Mouse (Mus musculus) forebrain, postnatal 0 days (tissue): ENCODE results near the gene Scml4. TPM values are rescaled to one million over a fixed set of nuclear protein-coding genes. Genes with fewer than 3 reads are reported as not detected.

Source experiments
- ATAC-seq: fragments of 200-750 bp; cut with Nextera tagmentation; 2 replicates; pipeline ENCODE4 v1.8.0; 2017; ENCODE audit warnings: mild to moderate bottlenecking, moderate library complexity
- DNase-seq: peaks from one replicate; pipeline ENCODE4 v3.0.0-alpha.2; 2015
- H3K27ac ChIP-seq: fragments of 300-500 bp; sonication (generic); 2 replicates; pipeline ENCODE4 v1.5.1; 2014; ENCODE audit warnings: low read depth, mild to moderate bottlenecking, antibody characterized with exemption, low read length, moderate library complexity, mixed read lengths
- H3K27me3 ChIP-seq: fragments of 300-500 bp; sonication (generic); 2 replicates; pipeline ENCODE4 v1.6.1; 2014; ENCODE audit warnings: mild to moderate bottlenecking, low read length, mixed read lengths; ENCODE audit not compliant: insufficient read depth
- H3K36me3 ChIP-seq: fragments of 300-500 bp; sonication (generic); 2 replicates; pipeline ENCODE4 v1.6.1; 2014; ENCODE audit warnings: mild to moderate bottlenecking, moderate library complexity; ENCODE audit not compliant: insufficient read depth
- H3K4me1 ChIP-seq: fragments of 300-500 bp; sonication (generic); 2 replicates; pipeline ENCODE4 v1.6.1; 2014; ENCODE audit warnings: antibody characterized with exemption; ENCODE audit not compliant: insufficient read depth
- H3K4me2 ChIP-seq: fragments of 300-500 bp; sonication (generic); 2 replicates; pipeline ENCODE4 v1.6.1; 2014; ENCODE audit warnings: low read depth, mild to moderate bottlenecking, moderate library complexity
- H3K4me3 ChIP-seq: fragments of 300-500 bp; sonication (generic); 2 replicates; pipeline ENCODE4 v1.5.1; 2014; ENCODE audit warnings: low read depth, low read length, mixed read lengths
- H3K9ac ChIP-seq: fragments of 300-500 bp; sonication (generic); 2 replicates; pipeline ENCODE4 v1.6.1; 2014; ENCODE audit warnings: mild to moderate bottlenecking
- H3K9me3 ChIP-seq: fragments of 300-500 bp; sonication (generic); 2 replicates; pipeline ENCODE4 v1.6.1; 2016; ENCODE audit warnings: low read length
- CTCF ChIP-seq: sonication (generic); IDR thresholded peaks from 2 replicates; pipeline ENCODE4 v1.5.1; 2016; ENCODE audit warnings: antibody characterized with exemption, control low read depth, low read depth
- WGBS: fragments of 180-500 bp; shearing (Covaris S2); extraction: QIAGEN DNeasy Blood & Tissue Kit; methylation state at CpG from one replicate; pipeline ENCODE4 v1.1.7; 2014; 5-methylcytosine and 5-hydroxymethylcytosine counted together
- polyA plus RNA-seq: library from polyadenylated mRNA; unstranded; fragments of >200 nt; fragmentation: Nextera tagmentation; extraction: Ambion mirVana; gene quantifications from 2 replicates; pipeline ENCODE4 v1.2.1, GENCODE M21; 2015
- total RNA-seq: library from RNA; depleted of rRNA; stranded (reverse); fragments of >200 nt; gene quantifications from 2 replicates; pipeline ENCODE4 v1.2.3, GENCODE M21; 2014

Gene Scml4
- total and polyA plus RNA-seq, 2 experiments from 2014 or later = 8.5 to 37.7 TPM

DNA sequence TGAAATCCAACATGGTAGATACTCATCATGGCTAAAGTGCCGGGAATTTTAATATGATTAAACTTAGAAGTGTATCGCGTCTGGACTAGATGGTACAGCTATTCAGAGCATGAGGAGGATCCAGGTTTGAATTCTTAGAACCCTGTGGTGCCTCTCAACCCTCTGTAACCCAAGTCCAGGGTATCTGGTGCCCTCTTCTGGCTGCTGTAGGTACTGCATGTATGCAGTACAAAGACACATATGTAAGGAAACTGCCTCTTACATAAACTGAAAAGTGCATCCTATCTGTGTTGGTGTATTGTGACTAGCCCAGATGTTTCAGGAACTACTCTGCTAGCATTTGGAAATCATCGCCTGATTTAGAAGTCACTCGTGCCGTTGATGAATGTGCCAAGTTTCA lies 129.7 kb downstream of the Scml4 start:
- peak; percentile 90 for TF ChIP-seq CTCF
- H3K9me3 ChIP-seq = no peaks in the 10 kb centered on the region
- H3K27me3 ChIP-seq = no peaks in the 10 kb centered on the region
- no peak overlapping the region for H3K9ac ChIP-seq
- H3K4me1 ChIP-seq = peaks cover 19% of the 10 kb centered on the region; the same call in 1 of the 2 replicates
- 37% methylated on average over 6 of the region's 6 CpGs for WGBS
- H3K4me3 ChIP-seq = no peak overlapping the region
- ATAC-seq = no peak
- H3K27ac ChIP-seq = no peak overlapping the region
- H3K36me3 ChIP-seq = no peaks in the 10 kb centered on the region
- H3K4me2 ChIP-seq = no peak overlapping the region
- peak; percentile 78 for DNase-seq

DNA sequence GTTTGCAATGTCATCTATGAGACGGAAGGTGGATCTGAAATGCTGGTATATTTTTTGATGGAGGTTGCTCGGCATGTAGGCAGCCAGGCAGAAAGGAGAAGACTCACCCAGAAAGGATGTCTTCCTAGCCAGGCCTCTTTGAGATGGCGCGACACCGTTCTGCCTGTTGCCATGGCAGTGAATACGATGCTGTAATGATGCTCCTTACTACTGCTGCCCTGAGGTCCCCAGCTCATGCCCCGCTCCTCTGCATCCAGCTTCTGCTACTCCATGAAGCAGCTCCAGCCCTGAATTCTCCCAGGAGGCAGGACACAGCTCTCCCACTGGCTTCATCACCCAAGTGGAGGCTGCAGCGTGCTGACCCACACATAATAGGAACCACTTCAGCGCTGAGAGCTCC lies 130.8 kb downstream of the Scml4 start:
- TF ChIP-seq CTCF = no peak
- no peak overlapping the region for H3K4me3 ChIP-seq
- no peaks in the 10 kb centered on the region for H3K9me3 ChIP-seq
- no peaks in the 10 kb centered on the region for H3K36me3 ChIP-seq
- 51% methylated on average over 9 of the region's 9 CpGs for WGBS
- H3K4me2 ChIP-seq = no peak overlapping the region
- no peak overlapping the region for H3K9ac ChIP-seq
- peak; percentile 53 for DNase-seq
- no peak overlapping the region for H3K27ac ChIP-seq
- H3K4me1 ChIP-seq = peaks cover 19% of the 10 kb centered on the region; the same call in 1 of the 2 replicates
- ATAC-seq = peak; percentile 57
- no peaks in the 10 kb centered on the region for H3K27me3 ChIP-seq

DNA sequence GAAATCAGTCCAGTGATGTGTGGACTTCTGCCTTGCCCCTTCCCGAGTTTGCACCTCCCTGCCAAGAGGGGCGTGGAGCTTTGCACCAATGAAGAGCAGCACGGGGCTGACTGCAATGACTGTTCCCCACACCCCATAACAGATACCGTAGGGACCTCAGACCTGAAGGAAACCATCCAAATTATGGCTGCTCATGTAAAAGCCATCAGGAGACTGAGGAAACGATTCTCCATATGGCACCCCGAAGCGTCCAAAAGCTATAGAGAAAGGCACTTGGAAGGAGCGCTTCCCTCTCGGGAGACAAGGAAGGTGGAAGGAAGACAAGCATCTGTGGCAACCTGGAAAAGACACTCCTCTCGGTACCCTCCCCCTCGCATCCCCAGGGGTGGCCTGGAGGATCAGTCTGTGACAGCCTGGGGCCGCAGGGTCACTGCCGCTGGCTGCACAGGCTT lies 134.2 kb downstream of the Scml4 start:
- Histone ChIP-seq H3K4me2 (peak overlapping the region; percentile 44), H3K9me3 (no peaks in the 10 kb centered on the region), H3K4me1 (peaks cover 19% of the 10 kb centered on the region; the same call in 1 of the 2 replicates), H3K9ac (peak overlapping the region; percentile 28), H3K27ac (peak overlapping the region; percentile 64), H3K27me3 (no peaks in the 10 kb centered on the region), H3K4me3 (0 out of 2 replicates have a peak overlapping the region, but pooled peaks have one; percentile 7), H3K36me3 (no peaks in the 10 kb centered on the region)
- WGBS = 20% methylated on average over 13 of the region's 13 CpGs
- ATAC-seq = peak; percentile 40; the same call in 1 of the 2 replicates
- TF ChIP-seq CTCF = no peak
- peak; percentile 56 for DNase-seq

DNA sequence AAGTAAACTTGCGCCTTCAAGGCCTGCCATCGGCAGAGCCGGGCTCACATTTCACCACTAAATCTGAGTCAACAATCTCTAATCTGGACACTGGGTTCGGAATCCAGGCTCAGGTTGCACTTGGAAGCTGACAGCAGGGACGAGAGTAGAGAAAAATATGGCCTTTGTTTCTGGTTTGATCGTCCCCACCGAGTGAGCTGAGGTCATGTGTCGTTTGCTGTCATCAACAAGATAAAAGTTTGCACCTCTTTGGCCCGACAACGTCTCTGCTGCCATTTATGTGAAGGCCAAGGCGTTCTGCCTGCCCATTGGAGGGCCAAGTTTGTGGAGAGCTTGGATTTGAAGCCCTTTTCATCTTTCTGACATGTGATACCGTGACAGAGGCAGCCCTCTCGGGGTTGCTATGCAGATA lies 135.3 kb downstream of the Scml4 start:
- no peak overlapping the region for H3K9ac ChIP-seq
- H3K4me1 ChIP-seq = peaks cover 19% of the 10 kb centered on the region; the same call in 1 of the 2 replicates
- H3K27me3 ChIP-seq = no peaks in the 10 kb centered on the region
- ATAC-seq = no peak
- H3K4me3 ChIP-seq = no peak overlapping the region
- no peak overlapping the region for H3K27ac ChIP-seq
- no peaks in the 10 kb centered on the region for H3K36me3 ChIP-seq
- H3K4me2 ChIP-seq = no peak overlapping the region
- WGBS = 54% methylated on average over 13 of the region's 13 CpGs
- no peak for TF ChIP-seq CTCF
- no peaks in the 10 kb centered on the region for H3K9me3 ChIP-seq
- DNase-seq = no peak

DNA sequence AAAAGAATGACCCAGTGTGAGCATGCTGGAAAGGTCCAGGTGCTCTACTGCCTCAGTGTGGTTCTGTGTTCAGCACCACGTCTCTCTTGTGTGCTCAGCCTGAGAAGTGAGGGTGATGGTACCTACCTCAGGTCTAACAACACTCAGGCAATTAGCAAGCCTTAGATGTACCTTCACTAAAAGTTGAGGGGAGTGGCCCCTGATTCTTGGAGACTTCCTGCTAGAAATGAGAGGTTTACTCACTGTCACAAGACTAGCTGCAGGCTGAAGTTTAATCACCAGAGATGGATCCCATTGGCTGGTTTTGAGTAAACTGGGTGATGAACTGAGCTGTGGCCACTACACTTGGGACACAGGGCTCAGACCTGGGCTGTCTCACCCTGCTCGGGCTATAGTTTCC lies 137.1 kb downstream of the Scml4 start:
- no peaks in the 10 kb centered on the region for H3K9me3 ChIP-seq
- H3K27me3 ChIP-seq = no peaks in the 10 kb centered on the region
- H3K4me2 ChIP-seq = no peak overlapping the region
- DNase-seq (no peak), ATAC-seq (no peak)
- no peaks in the 10 kb centered on the region for H3K36me3 ChIP-seq
- WGBS = 93% methylated on average over 2 of the region's 2 CpGs
- H3K4me3 ChIP-seq = no peak overlapping the region
- H3K9ac ChIP-seq = no peak overlapping the region
- no peak for TF ChIP-seq CTCF
- H3K27ac ChIP-seq = no peak overlapping the region
- peaks cover 14% of the 10 kb centered on the region; the same call in 1 of the 2 replicates for H3K4me1 ChIP-seq

DNA sequence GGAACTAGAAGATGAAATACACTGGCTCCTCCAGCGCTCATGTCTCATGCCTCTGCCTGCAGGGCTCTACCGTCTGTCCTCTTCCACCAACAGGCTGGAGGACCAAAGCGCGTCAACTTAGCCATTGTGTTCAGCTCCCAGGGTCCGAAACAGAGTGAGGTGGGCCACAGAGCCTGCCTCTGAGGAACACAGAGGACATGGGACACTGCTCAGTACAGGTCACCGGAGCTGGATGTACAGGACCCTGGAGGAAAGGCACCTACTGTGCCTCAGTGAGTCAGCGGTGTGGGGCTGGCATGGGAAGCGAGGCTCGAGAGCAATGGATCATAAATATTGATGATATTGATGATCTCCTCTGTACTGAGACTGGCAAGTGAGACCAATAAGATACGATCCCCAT lies 139.2 kb downstream of the Scml4 start:
- TF ChIP-seq CTCF = no peak
- peak; percentile 7 for ATAC-seq
- no peaks in the 10 kb centered on the region for H3K36me3 ChIP-seq
- no peak overlapping the region for H3K9ac ChIP-seq
- H3K4me3 ChIP-seq = no peak overlapping the region
- 93% methylated on average over 10 of the region's 10 CpGs for WGBS
- no peak overlapping the region for H3K4me2 ChIP-seq
- H3K4me1 ChIP-seq = peaks cover 4% of the 10 kb centered on the region; the same call in 1 of the 2 replicates
- H3K27ac ChIP-seq = no peak overlapping the region
- no peaks in the 10 kb centered on the region for H3K27me3 ChIP-seq
- no peak for DNase-seq
- no peaks in the 10 kb centered on the region for H3K9me3 ChIP-seq

DNA sequence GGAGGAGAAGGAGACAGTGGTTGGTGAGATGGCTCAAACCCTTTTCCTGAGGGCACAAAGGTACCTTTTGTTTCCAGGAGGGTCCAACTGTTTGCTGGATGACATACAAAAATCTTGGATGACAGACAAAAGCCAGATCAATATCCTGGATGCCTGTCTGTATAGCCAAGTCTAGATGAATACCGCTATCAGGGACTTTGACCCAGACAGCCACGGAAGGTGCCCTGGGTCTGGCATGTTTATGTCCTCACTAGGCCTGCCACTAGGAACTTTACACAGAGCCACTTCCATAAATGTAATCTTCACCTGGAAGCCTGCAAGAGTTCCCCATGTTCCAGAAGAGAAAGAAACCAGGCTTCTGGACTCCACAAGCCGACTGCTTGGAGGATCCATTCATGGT lies 141.3 kb downstream of the Scml4 start:
- no peaks in the 10 kb centered on the region for H3K36me3 ChIP-seq
- no peaks in the 10 kb centered on the region for H3K4me1 ChIP-seq
- H3K27ac ChIP-seq = no peak overlapping the region
- no peaks in the 10 kb centered on the region for H3K27me3 ChIP-seq
- no peak overlapping the region for H3K4me3 ChIP-seq
- no peak overlapping the region for H3K4me2 ChIP-seq
- no peak for DNase-seq
- 75% methylated on average over 3 of the region's 3 CpGs for WGBS
- no peak overlapping the region for H3K9ac ChIP-seq
- no peak for TF ChIP-seq CTCF
- no peaks in the 10 kb centered on the region for H3K9me3 ChIP-seq
- no peak for ATAC-seq
